ENCODE assay signal across 16 mouse cellular contexts in the genomic region with DNA sequence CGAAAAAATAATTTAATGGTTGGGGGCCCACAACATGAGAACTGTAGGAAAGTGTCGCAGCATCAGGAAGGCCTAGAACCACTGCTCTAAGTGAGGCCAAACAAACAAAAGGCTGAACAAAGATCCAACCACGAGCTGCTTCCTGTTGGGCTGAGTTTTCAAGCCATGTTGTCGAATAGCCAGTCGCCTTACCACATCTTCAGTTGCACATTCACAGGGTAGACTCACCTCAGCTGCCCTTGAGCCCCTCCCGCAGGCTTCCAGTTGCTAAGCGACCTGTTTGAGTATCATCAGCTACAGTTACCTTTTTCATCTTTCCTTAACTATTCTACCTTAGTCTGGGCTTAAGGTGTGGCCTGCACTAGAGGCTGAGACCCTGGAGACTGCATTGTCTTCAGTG. TPM values are rescaled to one million over a fixed set of nuclear protein-coding genes. Genes with fewer than 3 reads are reported as not detected.
"Had no signal": no experiment of that assay in that cellular context is flagged by ENCODE, and none has a peak within 500 bp of the region (broad histone marks: within the 10 kb centered on the region; RNA-seq: fewer than 3 reads in every experiment).

No protein-coding gene starts in this region.

- H3K4me3 ChIP-seq: left cerebral cortex, adult 2 months; liver, embryonic 13.5 days; lung, embryonic 15.5 days; midbrain, embryonic 10.5 days; stomach, embryonic 15.5 days had no signal

- H3K4me2 ChIP-seq: liver, embryonic 13.5 days; lung, embryonic 15.5 days; stomach, embryonic 15.5 days had no signal

- H3K27ac ChIP-seq: left cerebral cortex, adult 2 months; liver, embryonic 13.5 days; lung, embryonic 15.5 days; midbrain, embryonic 10.5 days; stomach, embryonic 15.5 days had no signal

- DNase-seq: kidney, postnatal 25 days; liver; liver, embryonic 13.5 days; liver, postnatal 0 days; lung, postnatal 14 days; right cerebral cortex, postnatal 14 days had no signal

- H3K27me3 ChIP-seq: liver, embryonic 13.5 days; lung, embryonic 15.5 days; stomach, embryonic 15.5 days had no signal

- H3K4me1 ChIP-seq: lung, embryonic 15.5 days; midbrain, embryonic 10.5 days; stomach, embryonic 15.5 days had no signal

- H3K9ac ChIP-seq: liver, embryonic 13.5 days; liver, postnatal 0 days; lung, embryonic 15.5 days; stomach, embryonic 15.5 days had no signal

- H3K9me3 ChIP-seq: liver, embryonic 13.5 days; lung, embryonic 15.5 days; midbrain, embryonic 10.5 days; stomach, embryonic 15.5 days had no signal

- ATAC-seq: liver, postnatal 0 days; midbrain, embryonic 16.5 days had no signal

RNA-seq across cellular contexts. Expression of a gene that starts 6.0 kb away (rescaled TPM):
- total RNA-seq: layer of hippocampus, postnatal 25 days; left cerebral cortex, adult 2 months; megakaryocyte progenitor cell, adult 5-6 weeks had no signal
- polyA plus RNA-seq: kidney, embryonic 16.5 days; limb, embryonic 11.5 days; liver, embryonic 13.5 days; liver, postnatal 0 days; lung, embryonic 15.5 days; midbrain, embryonic 10.5 days; midbrain, embryonic 16.5 days; neural tube, embryonic 14.5 days; stomach, embryonic 15.5 days had no signal
